Mouse (Mus musculus) kidney, embryonic 15.5 days (tissue): ENCODE results near the gene Tssk6. TPM values are rescaled to one million over a fixed set of nuclear protein-coding genes. Genes with fewer than 3 reads are reported as not detected.

Experiments used
- ATAC-seq: fragments of 200-750 bp; cut with Nextera tagmentation; replicated peaks from 2 replicates; pipeline ENCODE4 v1.8.0; 2017; ENCODE audit warnings: moderate TSS enrichment; ENCODE audit not compliant: low FRiP score
- H3K27ac ChIP-seq: fragments of 300-500 bp; sonication (generic); 2 replicates; pipeline ENCODE4 v1.5.1; 2015; ENCODE audit warnings: mild to moderate bottlenecking, inconsistent platforms
- H3K27me3 ChIP-seq: fragments of 300-500 bp; sonication (generic); 2 replicates; pipeline ENCODE4 v1.6.1; 2015; ENCODE audit warnings: inconsistent platforms
- H3K36me3 ChIP-seq: fragments of 300-500 bp; sonication (generic); 2 replicates; pipeline ENCODE4 v1.6.1; 2015; ENCODE audit warnings: inconsistent platforms
- H3K4me1 ChIP-seq: fragments of 300-500 bp; sonication (generic); 2 replicates; pipeline ENCODE4 v1.6.1; 2015; ENCODE audit warnings: inconsistent platforms
- H3K4me2 ChIP-seq: fragments of 300-500 bp; sonication (generic); 2 replicates; pipeline ENCODE4 v1.6.1; 2015; ENCODE audit warnings: moderate library complexity, mild to moderate bottlenecking, inconsistent platforms
- H3K4me3 ChIP-seq: fragments of 300-500 bp; sonication (generic); replicated peaks from 2 replicates; pipeline ENCODE4 v1.5.1; 2015; ENCODE audit warnings: mild to moderate bottlenecking, inconsistent platforms
- H3K9ac ChIP-seq: fragments of 300-500 bp; sonication (generic); 2 replicates; pipeline ENCODE4 v1.6.1; 2015; ENCODE audit warnings: mild to moderate bottlenecking, inconsistent platforms
- H3K9me3 ChIP-seq: fragments of 300-500 bp; sonication (generic); replicated peaks from 2 replicates; pipeline ENCODE4 v1.6.1; 2016; ENCODE audit warnings: inconsistent platforms
- WGBS: fragments of 180-500 bp; shearing (Covaris S2); methylation state at CpG from one replicate; pipeline ENCODE4 v1.1.7; 2015; ENCODE audit warnings: mixed read lengths; 5-methylcytosine and 5-hydroxymethylcytosine counted together
- polyA plus RNA-seq: library from polyadenylated mRNA; unstranded; fragments of >200 nt; fragmentation: Nextera tagmentation; extraction: Ambion mirVana; gene quantifications from 2 replicates; pipeline ENCODE4 v1.2.1, GENCODE M21; 2015

Tssk6 gene
- polyA plus RNA-seq, 1 experiment from 2014 or later = 3.4 TPM

DNA sequence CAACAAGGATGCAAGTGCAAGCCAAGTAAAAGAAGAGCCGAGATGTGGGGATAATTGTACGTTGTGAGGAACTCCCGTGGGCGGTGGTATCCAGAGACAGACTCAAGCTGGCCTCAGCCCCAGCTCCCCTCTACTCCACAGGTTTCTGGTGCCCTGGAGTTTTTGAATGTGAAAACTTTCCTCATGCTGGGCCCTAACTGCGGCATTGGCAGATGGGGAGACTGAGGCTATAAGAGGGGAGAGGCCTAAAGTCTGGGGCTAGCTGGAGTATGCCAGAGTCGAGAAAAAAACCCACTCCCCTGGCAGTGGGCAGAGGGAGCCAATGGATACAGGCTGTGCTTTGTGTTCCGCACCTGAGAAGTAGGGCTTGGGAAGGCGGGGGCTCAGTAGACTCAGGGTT lies 2.1 kb downstream of the Tssk6 start:
- Histone ChIP-seq H3K4me3 (peak overlapping the region; percentile 83), H3K27ac (no peak overlapping the region), H3K36me3 (peaks cover 25% of the 10 kb centered on the region), H3K27me3 (no peaks in the 10 kb centered on the region), H3K9me3 (no peaks in the 10 kb centered on the region), H3K4me2 (peak overlapping the region; percentile 92), H3K9ac (0 out of 2 replicates have a peak overlapping the region, but pooled peaks have one; percentile 70), H3K4me1 (peaks cover 41% of the 10 kb centered on the region)
- no peak for ATAC-seq
- WGBS = 77% methylated on average over 8 of the region's 8 CpGs

- Histone ChIP-seq H3K9me3 (no peaks in the 10 kb centered on the region), H3K27me3 (no peaks in the 10 kb centered on the region), H3K4me3 (no peak overlapping the region), H3K4me1 (peaks cover 24% of the 10 kb centered on the region), H3K36me3 (peaks cover 44% of the 10 kb centered on the region), H3K27ac (no peak overlapping the region), H3K4me2 (no peak overlapping the region), H3K9ac (no peak overlapping the region)
- no peak for ATAC-seq
- WGBS = 84% methylated on average over 2 of the region's 2 CpGs
These were observed 4.3 kb downstream of the Tssk6 start for GRCm38 (mm10) chr8:69906260-69906659.

DNA sequence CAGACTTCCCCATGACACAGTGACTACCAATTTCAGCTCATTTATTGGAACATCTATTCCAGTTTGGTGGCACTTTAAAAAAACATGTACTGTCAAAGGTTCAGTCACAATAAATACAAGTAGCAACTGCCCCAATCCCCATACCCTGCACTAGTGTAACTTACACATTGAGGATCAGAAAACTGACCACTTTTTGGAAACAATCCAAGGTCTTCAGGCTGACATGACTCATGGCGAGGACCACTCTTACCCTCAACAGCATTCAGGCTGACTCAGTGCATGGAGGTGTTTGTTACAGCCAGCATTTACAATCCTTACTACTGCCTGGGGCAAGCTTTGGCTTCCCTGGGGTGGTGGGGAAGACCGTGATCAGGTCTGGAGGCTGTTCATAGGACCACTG lies 5.1 kb downstream of the Tssk6 start:
- ATAC-seq = no peak
- H3K27ac ChIP-seq = no peak overlapping the region
- no peak overlapping the region for H3K4me3 ChIP-seq
- no peaks in the 10 kb centered on the region for H3K27me3 ChIP-seq
- no peak overlapping the region for H3K4me2 ChIP-seq
- no peak overlapping the region for H3K9ac ChIP-seq
- peaks cover 18% of the 10 kb centered on the region for H3K4me1 ChIP-seq
- no peaks in the 10 kb centered on the region for H3K9me3 ChIP-seq
- WGBS = 90% methylated on average over 2 of the region's 2 CpGs
- peaks cover 52% of the 10 kb centered on the region for H3K36me3 ChIP-seq

DNA sequence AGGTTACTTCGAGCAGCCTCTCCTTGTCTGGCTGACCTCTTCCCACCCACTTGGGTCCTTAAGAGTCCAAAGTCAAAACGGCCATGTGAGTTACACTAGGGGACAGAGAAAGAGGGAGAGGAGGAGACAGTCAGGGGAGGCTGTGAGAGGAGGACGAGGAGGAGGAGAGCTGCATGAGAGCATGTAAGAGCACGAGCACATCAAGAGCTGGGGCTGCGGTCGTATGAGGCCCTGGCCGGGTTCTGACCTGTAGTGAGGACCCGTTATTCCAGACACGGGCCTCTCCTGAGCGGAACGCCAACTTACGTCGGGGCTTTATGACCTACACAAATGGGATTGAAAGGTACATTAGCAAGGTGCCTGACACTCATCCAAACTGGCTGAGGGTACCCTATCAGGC lies 9.9 kb downstream of the Tssk6 start:
- H3K9ac ChIP-seq = no peak overlapping the region
- 92% methylated on average over 13 of the region's 13 CpGs for WGBS
- H3K36me3 ChIP-seq = peaks cover 100% of the 10 kb centered on the region
- no peaks in the 10 kb centered on the region for H3K27me3 ChIP-seq
- H3K27ac ChIP-seq = no peak overlapping the region
- ATAC-seq = no peak
- no peak overlapping the region for H3K4me3 ChIP-seq
- no peak overlapping the region for H3K4me2 ChIP-seq
- no peaks in the 10 kb centered on the region for H3K9me3 ChIP-seq
- no peaks in the 10 kb centered on the region for H3K4me1 ChIP-seq

DNA sequence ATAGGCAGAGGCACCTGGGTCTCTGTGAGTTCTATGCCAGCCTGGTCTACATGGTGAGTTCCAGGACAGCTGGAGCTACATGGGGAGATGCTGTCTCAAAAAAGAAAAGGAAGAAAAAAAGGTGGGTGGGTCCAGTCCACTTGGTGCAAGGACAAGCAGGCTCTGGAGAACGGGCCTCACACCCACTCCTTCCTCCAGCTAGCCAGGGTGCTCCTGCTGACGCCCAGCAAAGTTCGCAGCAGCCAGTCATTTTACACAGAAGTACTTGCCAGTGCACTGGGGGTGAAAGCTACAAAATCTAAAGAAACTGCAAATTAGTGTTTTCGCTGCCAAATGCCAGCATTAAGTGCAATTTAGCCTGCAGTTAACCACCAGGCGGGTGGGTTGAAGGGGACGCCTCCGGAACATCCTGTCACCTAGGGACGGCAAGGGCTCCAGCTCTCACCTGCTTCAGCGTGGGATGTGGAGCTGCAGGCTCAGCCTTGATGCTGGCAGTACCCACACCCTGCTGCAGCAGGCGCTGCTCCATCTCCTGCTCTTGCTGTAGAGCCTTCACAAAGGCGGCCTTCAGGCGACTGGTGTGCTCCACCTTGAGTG lies 10.6 kb downstream of the Tssk6 start:
- no peak for ATAC-seq
- WGBS = 85% methylated on average over 12 of the region's 12 CpGs
- Histone ChIP-seq H3K36me3 (peaks cover 100% of the 10 kb centered on the region), H3K27me3 (no peaks in the 10 kb centered on the region), H3K27ac (no peak overlapping the region), H3K9ac (no peak overlapping the region), H3K4me2 (no peak overlapping the region), H3K4me3 (no peak overlapping the region), H3K4me1 (no peaks in the 10 kb centered on the region), H3K9me3 (no peaks in the 10 kb centered on the region)

DNA sequence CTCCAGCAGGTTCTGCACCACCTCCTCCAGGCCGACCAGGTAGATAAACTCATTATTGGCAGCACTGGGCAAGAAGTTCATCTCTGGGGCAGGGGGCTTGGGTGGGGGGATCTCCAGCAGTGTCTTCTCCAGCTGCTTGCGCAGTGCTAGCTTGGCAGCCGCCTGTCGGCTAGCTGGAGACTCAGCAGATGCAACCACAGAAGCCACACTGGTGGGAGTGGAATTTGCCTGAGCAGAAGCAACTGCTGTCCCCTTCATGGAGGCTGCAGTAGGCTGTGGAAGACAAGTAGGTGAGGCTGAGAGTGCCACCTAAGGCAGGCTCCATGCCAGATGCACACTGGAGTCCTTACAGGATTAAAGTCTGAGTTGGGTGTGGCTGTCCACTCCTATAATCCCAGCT lies 12.5 kb downstream of the Tssk6 start:
- H3K36me3 ChIP-seq = peaks cover 89% of the 10 kb centered on the region
- no peaks in the 10 kb centered on the region for H3K9me3 ChIP-seq
- WGBS = 89% methylated on average over 4 of the region's 4 CpGs
- H3K4me1 ChIP-seq = 0 out of 2 replicates have a peak, but pooled peaks cover 5% of the 10 kb centered on the region
- H3K27ac ChIP-seq = no peak overlapping the region
- ATAC-seq = no peak
- H3K27me3 ChIP-seq = no peaks in the 10 kb centered on the region
- no peak overlapping the region for H3K9ac ChIP-seq
- H3K4me3 ChIP-seq = no peak overlapping the region
- no peak overlapping the region for H3K4me2 ChIP-seq

DNA sequence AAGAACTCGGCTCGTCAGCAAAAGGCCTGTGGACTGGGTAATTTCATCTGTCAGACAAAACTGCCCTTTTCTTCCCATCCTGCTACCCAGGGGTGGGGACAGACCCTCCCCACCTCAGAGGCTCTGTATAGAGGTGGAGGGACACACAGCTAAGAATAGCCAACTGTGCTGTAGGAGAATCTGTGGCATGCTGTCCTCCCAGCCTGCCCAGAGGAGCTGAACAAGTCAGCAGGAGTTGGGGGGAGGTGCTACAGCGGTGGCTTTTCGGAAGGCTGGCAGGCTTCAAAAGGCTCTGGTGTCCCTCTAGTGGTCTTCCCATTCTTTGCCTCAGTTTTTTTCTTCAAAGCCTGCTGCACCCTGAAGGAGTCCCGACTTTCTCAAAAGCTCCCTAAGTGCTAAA lies 13.8 kb downstream of the Tssk6 start:
- H3K9ac ChIP-seq = no peak overlapping the region
- H3K4me2 ChIP-seq = no peak overlapping the region
- peak overlapping the region; percentile 18; the same call in 1 of the 2 replicates for H3K27ac ChIP-seq
- no peak overlapping the region for H3K4me3 ChIP-seq
- ATAC-seq = no peak
- WGBS = 62% methylated on average over 5 of the region's 5 CpGs
- peaks cover 15% of the 10 kb centered on the region for H3K4me1 ChIP-seq
- H3K27me3 ChIP-seq = no peaks in the 10 kb centered on the region
- peaks cover 77% of the 10 kb centered on the region for H3K36me3 ChIP-seq
- no peaks in the 10 kb centered on the region for H3K9me3 ChIP-seq

GRCm38 (mm10) chr8:69918506-69918905 lies 16.5 kb downstream of the Tssk6 start:
- Histone ChIP-seq H3K4me1 (peaks cover 24% of the 10 kb centered on the region), H3K4me3 (no peak overlapping the region), H3K4me2 (no peak overlapping the region), H3K9ac (no peak overlapping the region), H3K27ac (no peak overlapping the region), H3K27me3 (no peaks in the 10 kb centered on the region), H3K36me3 (peaks cover 49% of the 10 kb centered on the region), H3K9me3 (no peaks in the 10 kb centered on the region)
- ATAC-seq = no peak

DNA sequence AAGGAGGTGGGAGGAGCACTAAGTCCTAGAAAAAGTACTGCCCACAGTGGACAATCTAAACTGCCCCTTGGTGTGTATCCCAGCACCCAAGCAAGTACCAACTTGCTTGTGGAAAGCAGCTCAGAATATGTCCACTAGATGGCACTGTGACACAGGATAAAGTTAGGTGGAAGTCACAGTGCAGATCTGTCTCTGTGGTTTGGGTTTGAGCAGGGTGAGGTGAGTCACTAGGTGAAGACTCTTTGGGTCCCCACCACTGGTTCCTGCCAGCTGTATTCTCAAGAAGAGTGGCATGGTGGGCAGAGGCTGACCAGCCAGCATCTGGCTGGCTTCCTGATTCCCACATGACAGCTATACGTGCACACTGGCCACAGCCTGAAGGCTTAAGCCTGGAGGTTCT lies 17.0 kb downstream of the Tssk6 start:
- Histone ChIP-seq H3K4me2 (no peak overlapping the region), H3K9me3 (no peaks in the 10 kb centered on the region), H3K36me3 (peaks cover 44% of the 10 kb centered on the region), H3K27me3 (no peaks in the 10 kb centered on the region), H3K9ac (no peak overlapping the region), H3K4me3 (no peak overlapping the region), H3K4me1 (peaks cover 24% of the 10 kb centered on the region), H3K27ac (peak overlapping the region; percentile 79)
- ATAC-seq = peak; percentile 57
- 63% methylated on average over 1 of the region's 1 CpGs for WGBS

- Histone ChIP-seq H3K27me3 (no peaks in the 10 kb centered on the region), H3K4me3 (no peak overlapping the region), H3K27ac (peak overlapping the region; percentile 79), H3K4me1 (peaks cover 24% of the 10 kb centered on the region), H3K4me2 (0 out of 2 replicates have a peak overlapping the region, but pooled peaks have one; percentile 24), H3K9ac (no peak overlapping the region), H3K36me3 (peaks cover 33% of the 10 kb centered on the region), H3K9me3 (no peaks in the 10 kb centered on the region)
- peak; percentile 71 for ATAC-seq
- WGBS = 39% methylated on average over 11 of the region's 11 CpGs
These were observed 18.1 kb downstream of the Tssk6 start for GRCm38 (mm10) chr8:69919876-69920662.

DNA sequence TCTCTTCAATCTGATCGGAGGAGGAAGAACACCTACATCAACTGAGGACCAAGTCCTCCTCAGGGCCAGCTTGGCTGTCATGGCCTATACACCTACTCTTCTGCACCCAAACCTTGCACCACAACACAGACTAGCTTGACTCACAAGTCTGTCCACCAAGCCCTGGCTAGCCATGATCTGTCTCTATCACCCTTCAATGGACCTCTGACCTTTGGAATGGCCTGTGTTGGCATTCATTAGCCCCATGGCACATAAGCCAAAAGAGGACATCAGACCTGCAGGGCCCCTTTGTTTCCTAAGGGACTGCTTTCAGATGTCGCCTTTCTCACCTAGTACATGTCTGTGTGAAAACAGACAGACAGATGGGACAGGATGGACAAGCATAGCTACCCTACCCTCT lies 19.2 kb downstream of the Tssk6 start:
- ATAC-seq = no peak
- 92% methylated on average over 2 of the region's 2 CpGs for WGBS
- no peak overlapping the region for H3K9ac ChIP-seq

DNA sequence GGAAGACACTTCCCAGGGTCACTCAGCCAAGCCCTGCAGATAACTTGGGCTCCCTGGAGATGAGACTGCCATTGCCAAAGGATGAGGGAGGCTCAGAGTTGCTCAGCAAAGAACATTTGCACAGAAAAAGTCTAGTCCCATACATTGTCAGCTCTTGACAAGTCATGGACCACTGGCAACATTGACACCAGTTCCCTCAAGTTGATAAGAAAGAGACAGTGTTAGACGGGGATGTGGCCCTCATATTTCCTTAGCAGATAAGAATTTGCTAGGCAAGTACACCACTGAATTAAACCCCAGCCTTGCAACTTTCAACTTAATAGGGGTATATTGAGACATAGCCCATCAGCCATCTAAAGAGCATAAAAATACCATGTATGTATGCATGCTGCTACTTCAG lies 22.0 kb downstream of the Tssk6 start:
- Histone ChIP-seq H3K27ac (no peak overlapping the region), H3K9ac (no peak overlapping the region), H3K27me3 (no peaks in the 10 kb centered on the region), H3K4me2 (no peak overlapping the region), H3K4me3 (no peak overlapping the region), H3K4me1 (peaks cover 24% of the 10 kb centered on the region), H3K36me3 (peaks cover 18% of the 10 kb centered on the region), H3K9me3 (no peaks in the 10 kb centered on the region)
- no peak for ATAC-seq
- 89% methylated on average over 1 of the region's 1 CpGs for WGBS

More for the DNA sequence above, 19.2 kb downstream of the Tssk6 start:
- Histone ChIP-seq H3K36me3 (peaks cover 26% of the 10 kb centered on the region), H3K4me2 (no peak overlapping the region), H3K4me3 (no peak overlapping the region), H3K27ac (peak overlapping the region; percentile 79), H3K9me3 (no peaks in the 10 kb centered on the region), H3K27me3 (no peaks in the 10 kb centered on the region), H3K4me1 (peaks cover 24% of the 10 kb centered on the region)
